Mouse (Mus musculus) MEL (cell line): ENCODE results near the gene Slc25a25. TPM values are rescaled to one million over a fixed set of nuclear protein-coding genes. Genes with fewer than 3 reads are reported as not detected.

ENCODE experiments used
- DNase-seq: peaks from one replicate; pipeline ENCODE4 v3.0.0; 2011; ENCODE audit warnings: low read depth, low spot score
- H3K27ac ChIP-seq: 2 replicates; pipeline ENCODE4 v1.5.1; 2012; ENCODE audit warnings: low read depth, mild to moderate bottlenecking, control low read depth, low read length, moderate library complexity; ENCODE audit not compliant: control insufficient read depth
- H3K27me3 ChIP-seq, 2 experiments: fragments of 150-350 bp in 1 of 2; sonication (generic) in 1 of 2; 2 replicates each; pipeline ENCODE4 v1.6.1; 2012; ENCODE audit warnings: low read length in 2 of 2, mild to moderate bottlenecking in 2 of 2, improper control_type of control experiment in 1 of 2, moderate library complexity in 1 of 2; ENCODE audit not compliant: insufficient read depth in 2 of 2, control insufficient read depth in 1 of 2
- H3K36me3 ChIP-seq, 2 experiments: 2 replicates each; pipeline ENCODE4 v1.6.1; 2012 to 2014; ENCODE audit warnings: low read length in 2 of 2, improper control_type of control experiment in 1 of 2, inconsistent platforms in 1 of 2, mild to moderate bottlenecking in 1 of 2; ENCODE audit not compliant: insufficient read depth in 2 of 2, control insufficient read depth in 1 of 2
- H3K4me1 ChIP-seq, 2 experiments: fragments of 150-350 bp in 1 of 2; sonication (generic) in 1 of 2; 2 replicates each; pipeline ENCODE4 v1.6.1; 2012; ENCODE audit warnings: low read length in 2 of 2, improper control_type of control experiment in 1 of 2, mild to moderate bottlenecking in 1 of 2; ENCODE audit not compliant: insufficient read depth in 2 of 2, control insufficient read depth in 1 of 2
- H3K4me3 ChIP-seq, 2 experiments: fragments of 150-350 bp in 1 of 2; sonication (generic) in 1 of 2; 2 replicates each; pipeline ENCODE4 v1.5.1; 2012; ENCODE audit warnings: low read depth in 2 of 2, low read length in 2 of 2, mild to moderate bottlenecking in 2 of 2, moderate library complexity in 2 of 2, control low read depth in 1 of 2, improper control_type of control experiment in 1 of 2; ENCODE audit not compliant: control insufficient read depth in 1 of 2, insufficient read depth in 1 of 2
- H3K79me2 ChIP-seq: 2 replicates; pipeline ENCODE4 v1.6.1; 2012; ENCODE audit warnings: mild to moderate bottlenecking, low read length, moderate library complexity; ENCODE audit not compliant: control insufficient read depth, poor library complexity, insufficient read depth
- H3K9ac ChIP-seq: 2 replicates; pipeline ENCODE4 v1.6.1; 2012; ENCODE audit warnings: low read depth, mild to moderate bottlenecking, control low read depth, low read length, moderate library complexity; ENCODE audit not compliant: control insufficient read depth, poor library complexity, severe bottlenecking
- H3K9me3 ChIP-seq: fragments of 150-350 bp; sonication (generic); replicated peaks from 2 replicates; pipeline ENCODE4 v1.6.1; 2012; ENCODE audit warnings: mild to moderate bottlenecking, low read length, improper control_type of control experiment, moderate library complexity; ENCODE audit not compliant: insufficient read depth
- CHD2 ChIP-seq: IDR thresholded peaks from 2 replicates; pipeline ENCODE4 v1.6.1; 2011; ENCODE audit warnings: low read length, improper control_type of control experiment
- CTCF ChIP-seq, 3 experiments: IDR thresholded peaks in 2 of 3; conservative IDR thresholded peaks in 1 of 3; 2 replicates each; pipeline ENCODE4 v1.5.1; 2011 to 2012; ENCODE audit warnings: low read length in 3 of 3, low read depth in 2 of 3, mild to moderate bottlenecking in 2 of 3, improper control_type of control experiment in 1 of 3, inconsistent platforms in 1 of 3, mixed read lengths in 1 of 3, moderate library complexity in 1 of 3; ENCODE audit not compliant: control insufficient read depth in 1 of 3, insufficient read depth in 1 of 3, poor library complexity in 1 of 3, severe bottlenecking in 1 of 3
- E2F4 ChIP-seq: IDR thresholded peaks from 2 replicates; pipeline ENCODE4 v1.6.1; 2011; ENCODE audit warnings: low read depth, low read length, improper control_type of control experiment, borderline replicate concordance
- EP300 ChIP-seq, 2 experiments: IDR thresholded peaks; 2 replicates each; pipeline ENCODE4 v1.6.1; 2011; ENCODE audit warnings: improper control_type of control experiment in 2 of 2, low read length in 2 of 2, low read depth in 1 of 2, mild to moderate bottlenecking in 1 of 2
- ETS1 ChIP-seq: IDR thresholded peaks from 2 replicates; pipeline ENCODE4 v1.6.1; 2012; ENCODE audit warnings: low read depth, mild to moderate bottlenecking, inconsistent platforms, low read length, improper control_type of control experiment, moderate library complexity
- HCFC1 ChIP-seq: IDR thresholded peaks from 2 replicates; pipeline ENCODE4 v1.6.1; 2012; ENCODE audit warnings: low read depth, mild to moderate bottlenecking, inconsistent platforms, low read length, improper control_type of control experiment, moderate library complexity
- MAZ ChIP-seq: IDR thresholded peaks from 2 replicates; pipeline ENCODE4 v1.6.1; 2012; ENCODE audit warnings: low read depth, mild to moderate bottlenecking, inconsistent platforms, low read length, improper control_type of control experiment
- RAD21 ChIP-seq: IDR thresholded peaks from 2 replicates; pipeline ENCODE4 v1.6.1; 2011; ENCODE audit warnings: mild to moderate bottlenecking, low read depth, low read length, improper control_type of control experiment
- RCOR1 ChIP-seq: IDR thresholded peaks from 2 replicates; pipeline ENCODE4 v1.6.1; 2012; ENCODE audit warnings: low read depth, mild to moderate bottlenecking, inconsistent platforms, low read length, improper control_type of control experiment
- SMC3 ChIP-seq: IDR thresholded peaks from 2 replicates; pipeline ENCODE4 v1.6.1; 2011; ENCODE audit warnings: low read depth, low read length, improper control_type of control experiment
- UBTF ChIP-seq: IDR thresholded peaks from 2 replicates; pipeline ENCODE4 v1.6.1; 2012; ENCODE audit warnings: low read depth, mild to moderate bottlenecking, inconsistent platforms, low read length, improper control_type of control experiment, moderate library complexity, borderline replicate concordance; ENCODE audit not compliant: insufficient read depth
- ZC3H11A ChIP-seq: IDR thresholded peaks from 2 replicates; pipeline ENCODE4 v1.6.1; 2012; ENCODE audit warnings: low read depth, mild to moderate bottlenecking, inconsistent platforms, low read length, improper control_type of control experiment
- polyA plus RNA-seq, 2 experiments: library from polyadenylated mRNA; stranded (reverse) in 1 of 2; unstranded in 1 of 2; fragments of >175 nt in 1 of 2; fragments of >200 nt in 1 of 2; gene quantifications; 2 replicates each; pipeline versions ENCODE4 v1.2.1 to v1.2.4; 2012; ENCODE audit warnings: low replicate concordance in 2 of 2, low read depth in 1 of 2; ENCODE audit not compliant: insufficient read length in 2 of 2, insufficient read depth in 1 of 2, missing spikeins in 1 of 2
- total RNA-seq: library from RNA; depleted of rRNA; stranded (reverse); fragments of 300-350 nt; gene quantifications from 2 replicates; pipeline ENCODE4 v1.2.3, GENCODE M21; 2012

Slc25a25 gene
- total and polyA plus RNA-seq, 3 experiments, result 22.3 to 32.5 TPM; not detected in 1

GRCm38 (mm10) chr2:32485751-32486150, 34.5 kb upstream of the Slc25a25 start:
- Histone ChIP-seq H3K27me3 (no peaks in the 10 kb centered on the region), H3K27ac (peak overlapping the region; percentile 67), H3K4me1 (peaks cover 10 to 19% of the 10 kb centered on the region in 2 experiments), H3K4me3 (peak overlapping the region; percentile 34 to 38), H3K79me2 (no peaks in the 10 kb centered on the region), H3K9me3 (no peaks in the 10 kb centered on the region), H3K36me3 (peaks cover 0 to 7% of the 10 kb centered on the region in 2 experiments; a peak in 2 of 4 replicates), H3K9ac (peak overlapping the region; percentile 20)
- no peak for TF ChIP-seq E2F4
- TF ChIP-seq UBTF, result no peak
- DNase-seq, result no peak

- no peak for DNase-seq
- peaks cover 0 to 7% of the 10 kb centered on the region in 2 experiments; a peak in 2 of 4 replicates for H3K36me3 ChIP-seq
- no peaks in the 10 kb centered on the region for H3K27me3 ChIP-seq
- no peaks in the 10 kb centered on the region for H3K79me2 ChIP-seq
- H3K9ac ChIP-seq, result no peak overlapping the region
- H3K9me3 ChIP-seq, result no peaks in the 10 kb centered on the region
- peaks cover 10 to 19% of the 10 kb centered on the region in 2 experiments for H3K4me1 ChIP-seq
- TF ChIP-seq SMC3 (no peak), E2F4 (no peak), RAD21 (no peak), ZC3H11A (no peak), RCOR1 (no peak), EP300 (IDR thresholded peaks at IDR 0.05; ENCODE audit: low read depth in 1 of 2, low read length in 2 of 2) (no peak)
- no peak overlapping the region for H3K27ac ChIP-seq
- H3K4me3 ChIP-seq, result no peak overlapping the region
These were observed 33.7 kb upstream of the Slc25a25 start for GRCm38 (mm10) chr2:32484933-32485332.

- peak; percentile 67 for DNase-seq
- Histone ChIP-seq H3K9ac (no peak overlapping the region), H3K27ac (no peak overlapping the region), H3K27me3 (no peaks in the 10 kb centered on the region), H3K9me3 (no peaks in the 10 kb centered on the region), H3K79me2 (no peaks in the 10 kb centered on the region), H3K4me3 (no peak overlapping the region), H3K4me1 (peaks cover 10 to 19% of the 10 kb centered on the region in 2 experiments), H3K36me3 (peaks cover 0 to 7% of the 10 kb centered on the region in 2 experiments; a peak in 2 of 4 replicates)
- TF ChIP-seq CTCF (IDR thresholded peaks at IDR 0.05 in 2 of 3, conservative IDR thresholded peaks at IDR 0.05 in 1 of 3; ENCODE audit: control insufficient read depth in 1 of 3, insufficient read depth in 1 of 3, low read depth in 2 of 3, low read length in 3 of 3, poor library complexity in 1 of 3, severe bottlenecking in 1 of 3) (peak; percentile 37 to 65 (median 44)), HCFC1 (no peak), ETS1 (no peak), UBTF (no peak), RAD21 (peak; percentile 31), CHD2 (no peak), SMC3 (peak; percentile 41), MAZ (no peak)
These were observed 32.1 kb upstream of the Slc25a25 start for GRCm38 (mm10) chr2:32483179-32483875.
